Mouse (Mus musculus) thymus, adult 2 months (tissue): ENCODE data around the gene Eno1.

Experiments used
- CTCF ChIP-seq: fragments of 200-500 bp; IDR thresholded peaks from 2 replicates; pipeline ENCODE4 v1.5.1; 2012; ENCODE audit warnings: mild to moderate bottlenecking, control low read depth, low read length, moderate library complexity, borderline replicate concordance; ENCODE audit not compliant: control insufficient read depth, poor library complexity, insufficient read depth; ENCODE audit errors: extremely low read depth
- POLR2A ChIP-seq: fragments of 200-500 bp; IDR thresholded peaks from 2 replicates; pipeline ENCODE4 v1.6.1; 2012; ENCODE audit warnings: mild to moderate bottlenecking, low read length, control low read depth, moderate library complexity; ENCODE audit not compliant: control insufficient read depth, poor library complexity, insufficient read depth; ENCODE audit errors: extremely low read depth

- no peak for TF ChIP-seq POLR2A
- no peak for TF ChIP-seq CTCF
Observed at GRCm38 (mm10) chr4:150268674-150269653, 32.4 kb downstream of the Eno1 start.
